Mouse (Mus musculus): ENCODE results near the gene Cmss1. TPM values are rescaled to one million over a fixed set of nuclear protein-coding genes. Genes with fewer than 3 reads are reported as not detected.

Gene Cmss1
- polyA plus RNA-seq, 1 experiment from 2014 or later = 52.5 TPM

DNA sequence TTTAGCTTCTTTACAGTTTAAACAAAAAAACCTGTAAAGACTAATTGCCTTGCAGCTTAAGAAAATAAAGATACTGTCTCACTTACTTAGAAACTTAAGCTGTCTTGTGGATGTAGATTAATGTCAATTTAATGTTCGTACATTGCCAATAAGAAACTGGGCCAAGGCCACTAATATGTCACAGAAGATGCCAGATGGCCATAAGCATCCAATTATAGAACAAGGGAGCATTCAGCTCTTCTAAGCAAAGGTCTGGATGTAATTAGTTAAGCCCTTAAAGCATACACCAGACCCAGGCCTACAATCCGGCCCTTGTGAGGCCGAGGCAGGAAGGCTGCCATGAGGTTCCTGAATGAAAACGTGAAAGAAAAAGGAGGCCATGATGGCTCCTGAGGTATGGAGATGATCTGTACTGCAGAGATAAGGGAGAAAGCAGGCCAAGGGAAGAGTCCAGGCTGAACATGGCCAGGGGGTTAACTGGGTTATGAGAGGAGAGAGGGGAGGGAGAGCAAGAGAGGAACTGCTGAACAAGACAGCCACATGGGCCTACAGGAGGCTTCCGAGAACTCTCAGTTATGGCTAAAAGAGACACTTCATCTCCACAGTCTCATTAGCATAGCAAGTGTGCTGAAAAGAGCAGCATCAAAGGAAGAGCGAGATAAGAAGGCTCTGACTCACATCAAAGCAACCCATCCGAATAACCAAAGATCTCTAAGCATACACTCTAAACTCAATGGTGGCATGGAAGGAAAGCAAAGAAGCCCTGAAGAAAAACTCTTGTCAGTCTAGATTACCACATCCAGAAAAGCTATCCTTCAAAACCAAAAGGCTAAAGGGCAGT, 287.2 kb downstream of the Cmss1 start:
- H3K4me2 ChIP-seq (ENCODE audit: low read depth, low read length, severe bottlenecking) = no peak overlapping the region
- H3K9me3 ChIP-seq (ENCODE audit: control insufficient read depth, low read length) = no peaks in the 10 kb centered on the region
- no peak overlapping the region for H3K9ac ChIP-seq (ENCODE audit: low read length)
- no peaks in the 10 kb centered on the region for H3K4me1 ChIP-seq (replicated peaks; ENCODE audit: control insufficient read depth, insufficient read depth, low read length)
- H3K27me3 ChIP-seq (ENCODE audit: control insufficient read depth, insufficient read depth, low read length) = no peaks in the 10 kb centered on the region
- DNase-seq (ENCODE audit: low spot score) (no peak), ATAC-seq (replicated peaks; ENCODE audit: low FRiP score) (no peak)
- no peak overlapping the region for H3K27ac ChIP-seq (ENCODE audit: low read depth, low read length)
- WGBS = 73% methylated on average over 7 of the region's 7 CpGs
- H3K36me3 ChIP-seq (ENCODE audit: control insufficient read depth, insufficient read depth, low read length) = no peaks in the 10 kb centered on the region
- no peak overlapping the region for H3K4me3 ChIP-seq (ENCODE audit: low read depth, low read length)

DNA sequence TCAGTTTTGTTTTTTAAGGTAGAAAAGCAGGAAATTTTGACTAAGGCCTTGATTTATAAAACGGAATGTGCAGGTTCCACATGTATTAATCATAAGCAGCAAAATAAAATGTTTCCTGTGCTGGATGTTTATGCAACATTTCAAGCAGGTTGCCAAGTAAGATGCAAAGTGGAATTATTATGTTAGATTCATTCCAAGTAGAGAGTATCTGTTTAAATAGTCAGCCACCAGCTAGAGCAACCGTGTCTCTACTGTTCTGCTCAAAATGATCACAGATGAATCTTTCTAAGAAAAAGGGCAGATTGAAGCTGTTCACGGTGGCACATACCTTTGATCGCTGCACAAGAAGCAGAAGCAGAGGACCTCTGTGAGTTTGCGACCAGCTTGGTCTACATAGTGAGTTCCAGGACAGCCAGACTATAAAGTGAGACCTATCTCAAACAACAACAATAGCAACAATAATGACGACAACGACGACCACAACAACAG, 288.0 kb downstream of the Cmss1 start:
- Histone ChIP-seq H3K4me1 (replicated peaks; ENCODE audit: control insufficient read depth, insufficient read depth, low read length) (no peaks in the 10 kb centered on the region), H3K4me2 (ENCODE audit: low read depth, low read length, severe bottlenecking) (no peak overlapping the region), H3K27me3 (ENCODE audit: control insufficient read depth, insufficient read depth, low read length) (no peaks in the 10 kb centered on the region), H3K9me3 (ENCODE audit: control insufficient read depth, low read length) (no peaks in the 10 kb centered on the region), H3K36me3 (ENCODE audit: control insufficient read depth, insufficient read depth, low read length) (no peaks in the 10 kb centered on the region), H3K27ac (ENCODE audit: low read depth, low read length) (no peak overlapping the region), H3K9ac (ENCODE audit: low read length) (no peak overlapping the region), H3K4me3 (ENCODE audit: low read depth, low read length) (no peak overlapping the region)
- ATAC-seq (replicated peaks; ENCODE audit: low FRiP score) (no peak), DNase-seq (ENCODE audit: low spot score) (no peak)
- WGBS = 90% methylated on average over 8 of the region's 8 CpGs

DNA sequence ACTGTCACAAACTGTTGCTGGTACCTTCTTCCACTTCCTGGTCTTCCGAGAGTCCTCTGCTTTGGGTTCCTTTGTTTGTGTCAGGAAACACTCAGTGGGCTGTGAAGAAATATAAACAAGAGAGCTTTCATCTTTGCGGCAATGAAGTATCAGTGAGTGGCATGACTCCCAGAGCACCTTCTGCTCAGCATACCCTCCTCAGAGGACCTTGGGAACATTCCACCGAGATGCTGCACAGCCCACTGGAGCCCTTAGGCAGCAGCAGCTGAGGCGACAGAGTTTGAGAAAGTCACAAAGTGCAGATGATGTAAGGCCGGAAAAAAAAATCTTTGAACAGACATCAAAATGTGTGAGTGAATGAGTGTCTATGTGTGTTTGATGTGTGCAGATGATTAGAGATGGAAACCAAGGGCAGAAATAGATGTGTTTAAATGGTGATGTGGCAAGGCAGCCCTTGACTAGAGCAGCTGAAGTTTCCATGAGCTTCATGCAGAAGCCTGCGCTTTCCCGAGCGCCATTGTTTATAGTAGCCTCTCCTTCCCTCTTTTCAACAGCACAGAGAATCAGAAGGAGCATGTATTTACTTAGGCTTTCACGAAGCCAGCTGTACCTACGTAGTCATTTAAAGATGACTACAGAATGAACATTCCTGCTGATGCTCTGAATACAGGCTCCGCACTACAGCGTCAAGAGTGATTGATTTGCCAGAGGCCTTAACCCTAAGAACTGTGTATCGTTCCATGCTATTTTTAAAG, 288.6 kb downstream of the Cmss1 start:
- H3K4me1 ChIP-seq (replicated peaks; ENCODE audit: control insufficient read depth, insufficient read depth, low read length) = no peaks in the 10 kb centered on the region
- H3K27me3 ChIP-seq (ENCODE audit: control insufficient read depth, insufficient read depth, low read length) = no peaks in the 10 kb centered on the region
- no peaks in the 10 kb centered on the region for H3K36me3 ChIP-seq (ENCODE audit: control insufficient read depth, insufficient read depth, low read length)
- WGBS = 77% methylated on average over 13 of the region's 13 CpGs
- ATAC-seq (replicated peaks; ENCODE audit: low FRiP score) (no peak), DNase-seq (ENCODE audit: low spot score) (no peak)
- H3K27ac ChIP-seq (ENCODE audit: low read depth, low read length) = no peak overlapping the region
- no peak overlapping the region for H3K4me3 ChIP-seq (ENCODE audit: low read depth, low read length)
- H3K9me3 ChIP-seq (ENCODE audit: control insufficient read depth, low read length) = no peaks in the 10 kb centered on the region
- no peak overlapping the region for H3K9ac ChIP-seq (ENCODE audit: low read length)
- H3K4me2 ChIP-seq (ENCODE audit: low read depth, low read length, severe bottlenecking) = no peak overlapping the region

DNA sequence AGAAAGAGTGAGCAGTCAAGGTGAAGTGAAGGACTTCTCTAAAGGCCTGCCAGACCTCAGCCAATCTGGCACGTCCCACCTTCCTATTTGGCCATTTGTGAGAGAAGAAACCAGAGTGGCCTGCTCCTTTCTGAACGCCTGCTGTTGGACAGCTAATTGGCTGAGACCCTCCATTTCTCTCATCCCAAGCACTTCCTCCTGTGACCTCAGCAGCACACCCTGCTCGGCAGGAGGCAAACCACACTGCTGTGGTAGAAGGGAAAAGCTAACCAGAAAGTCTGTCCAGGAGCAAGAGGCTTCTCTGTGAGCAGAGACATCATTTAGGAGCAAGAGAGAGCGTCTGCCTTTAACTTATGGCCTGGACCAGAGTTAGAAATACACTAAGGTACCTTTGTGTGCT, 289.5 kb downstream of the Cmss1 start:
- H3K9me3 ChIP-seq (ENCODE audit: control insufficient read depth, low read length) = no peaks in the 10 kb centered on the region
- no peak overlapping the region for H3K4me2 ChIP-seq (ENCODE audit: low read depth, low read length, severe bottlenecking)
- H3K27me3 ChIP-seq (ENCODE audit: control insufficient read depth, insufficient read depth, low read length) = no peaks in the 10 kb centered on the region
- WGBS = 81% methylated on average over 4 of the region's 4 CpGs
- no peaks in the 10 kb centered on the region for H3K4me1 ChIP-seq (replicated peaks; ENCODE audit: control insufficient read depth, insufficient read depth, low read length)
- no peak overlapping the region for H3K4me3 ChIP-seq (ENCODE audit: low read depth, low read length)
- ATAC-seq (replicated peaks; ENCODE audit: low FRiP score) = no peak
- H3K9ac ChIP-seq (ENCODE audit: low read length) = no peak overlapping the region
- DNase-seq (ENCODE audit: low spot score) = no peak
- H3K27ac ChIP-seq (ENCODE audit: low read depth, low read length) = no peak overlapping the region
- H3K36me3 ChIP-seq (ENCODE audit: control insufficient read depth, insufficient read depth, low read length) = no peaks in the 10 kb centered on the region

DNA sequence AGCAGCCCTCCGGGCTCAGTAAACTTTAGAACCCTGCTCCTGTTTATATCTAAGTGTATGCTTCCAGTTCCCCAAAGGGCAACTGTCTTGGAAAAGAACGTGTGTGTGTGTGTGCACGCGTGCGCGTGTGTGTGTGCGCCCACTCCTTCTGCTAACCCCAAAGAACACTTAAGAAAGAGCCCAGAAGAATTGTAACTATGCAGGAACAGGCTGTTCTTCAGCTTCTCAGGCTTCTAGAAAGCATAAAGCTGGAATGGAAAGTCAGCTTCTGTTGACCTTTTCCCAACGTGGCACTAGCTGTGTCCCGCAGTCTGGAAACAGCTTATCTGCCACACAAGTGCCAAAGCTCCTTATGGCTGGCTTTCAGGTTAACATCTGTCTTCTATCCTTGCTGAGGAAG, 291.6 kb downstream of the Cmss1 start:
- Histone ChIP-seq H3K27me3 (ENCODE audit: control insufficient read depth, insufficient read depth, low read length) (no peaks in the 10 kb centered on the region), H3K9me3 (ENCODE audit: control insufficient read depth, low read length) (no peaks in the 10 kb centered on the region), H3K4me2 (ENCODE audit: low read depth, low read length, severe bottlenecking) (no peak overlapping the region), H3K36me3 (ENCODE audit: control insufficient read depth, insufficient read depth, low read length) (no peaks in the 10 kb centered on the region), H3K9ac (ENCODE audit: low read length) (no peak overlapping the region), H3K27ac (ENCODE audit: low read depth, low read length) (no peak overlapping the region), H3K4me1 (replicated peaks; ENCODE audit: control insufficient read depth, insufficient read depth, low read length) (no peaks in the 10 kb centered on the region), H3K4me3 (ENCODE audit: low read depth, low read length) (no peak overlapping the region)
- ATAC-seq (replicated peaks; ENCODE audit: low FRiP score) (no peak), DNase-seq (ENCODE audit: low spot score) (no peak)
- WGBS = 89% methylated on average over 9 of the region's 9 CpGs

DNA sequence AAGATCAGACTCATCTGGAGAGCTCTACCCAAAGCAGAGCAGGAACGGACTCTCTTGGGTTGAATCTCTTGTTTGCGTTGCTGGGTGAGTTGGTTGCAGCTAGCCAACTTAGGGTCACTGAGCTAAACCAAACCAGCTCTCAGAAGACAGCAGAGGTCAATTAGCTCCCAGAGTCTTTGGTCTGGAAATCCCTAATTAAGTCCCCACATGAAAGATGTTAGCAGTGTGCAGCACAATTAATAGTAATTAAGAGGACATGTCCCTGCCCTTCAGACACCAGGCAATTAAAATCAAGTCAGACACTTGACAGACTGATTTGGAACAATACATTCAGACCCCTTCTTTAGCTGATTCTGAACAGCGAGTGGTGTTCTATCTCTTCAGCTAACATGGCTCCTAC, 292.4 kb downstream of the Cmss1 start:
- H3K4me3 ChIP-seq (ENCODE audit: low read depth, low read length) = no peak overlapping the region
- no peak overlapping the region for H3K9ac ChIP-seq (ENCODE audit: low read length)
- no peaks in the 10 kb centered on the region for H3K9me3 ChIP-seq (ENCODE audit: control insufficient read depth, low read length)

DNA sequence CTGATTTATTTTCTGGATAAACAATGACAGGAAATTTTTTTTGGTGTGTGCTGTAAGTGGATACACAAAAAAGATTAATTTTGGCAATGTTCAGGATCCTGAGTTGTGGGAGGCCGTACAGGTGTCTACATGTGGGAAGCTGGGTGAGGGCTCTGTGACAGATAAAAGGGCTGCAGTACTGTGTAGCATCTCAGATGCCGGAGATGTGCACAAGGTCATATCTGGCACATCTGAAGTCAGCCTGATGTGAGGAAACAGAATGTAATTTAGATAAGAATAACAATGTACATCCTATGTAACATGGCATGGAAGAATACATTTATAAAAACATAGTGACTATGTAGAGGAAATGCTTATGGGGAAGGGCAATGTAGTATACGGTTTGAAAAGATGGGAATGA, 293.2 kb downstream of the Cmss1 start:
- no peaks in the 10 kb centered on the region for H3K4me1 ChIP-seq (replicated peaks; ENCODE audit: control insufficient read depth, insufficient read depth, low read length)
- WGBS = 90% methylated on average over 3 of the region's 3 CpGs
- ATAC-seq (replicated peaks; ENCODE audit: low FRiP score) (no peak), DNase-seq (ENCODE audit: low spot score) (no peak)
- no peaks in the 10 kb centered on the region for H3K36me3 ChIP-seq (ENCODE audit: control insufficient read depth, insufficient read depth, low read length)
- no peaks in the 10 kb centered on the region for H3K9me3 ChIP-seq (ENCODE audit: control insufficient read depth, low read length)
- no peak overlapping the region for H3K9ac ChIP-seq (ENCODE audit: low read length)
- H3K4me2 ChIP-seq (ENCODE audit: low read depth, low read length, severe bottlenecking) = no peak overlapping the region
- no peak overlapping the region for H3K27ac ChIP-seq (ENCODE audit: low read depth, low read length)
- H3K4me3 ChIP-seq (ENCODE audit: low read depth, low read length) = no peak overlapping the region
- no peaks in the 10 kb centered on the region for H3K27me3 ChIP-seq (ENCODE audit: control insufficient read depth, insufficient read depth, low read length)

More for the DNA sequence above, 292.4 kb downstream of the Cmss1 start:
- Histone ChIP-seq H3K4me1 (replicated peaks; ENCODE audit: control insufficient read depth, insufficient read depth, low read length) (no peaks in the 10 kb centered on the region), H3K4me2 (ENCODE audit: low read depth, low read length, severe bottlenecking) (no peak overlapping the region), H3K27me3 (ENCODE audit: control insufficient read depth, insufficient read depth, low read length) (no peaks in the 10 kb centered on the region), H3K36me3 (ENCODE audit: control insufficient read depth, insufficient read depth, low read length) (no peaks in the 10 kb centered on the region), H3K27ac (ENCODE audit: low read depth, low read length) (no peak overlapping the region)
- DNase-seq (ENCODE audit: low spot score) (no peak), ATAC-seq (replicated peaks; ENCODE audit: low FRiP score) (peak; percentile 53; the same call in 1 of the 2 replicates)
- 47% methylated on average over 3 of the region's 3 CpGs for WGBS

DNA sequence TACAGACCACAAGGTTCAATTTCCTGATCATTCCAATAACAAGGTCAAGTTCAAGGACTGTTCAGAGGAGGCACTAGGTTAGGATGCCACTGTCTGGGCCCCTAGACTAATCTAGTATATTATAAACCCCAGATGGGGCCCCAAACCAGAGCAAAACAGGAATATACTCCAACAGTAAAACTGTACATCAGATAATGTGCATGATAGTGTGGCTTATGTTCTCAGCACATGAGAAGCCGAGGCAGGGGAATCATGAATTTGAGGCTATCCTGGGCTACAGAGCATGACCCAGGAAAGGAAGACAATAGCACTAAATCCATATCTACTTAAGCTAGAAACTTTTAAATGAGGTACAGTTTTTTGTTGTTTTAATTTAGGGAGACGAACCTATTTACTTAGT, 294.5 kb downstream of the Cmss1 start:
- 94% methylated on average over 2 of the region's 2 CpGs for whole genome bisulfite sequencing
- Histone ChIP-seq H3K4me3 (ENCODE audit: low read depth, low read length) (no peak overlapping the region), H3K36me3 (ENCODE audit: control insufficient read depth, insufficient read depth, low read length) (no peaks in the 10 kb centered on the region), H3K27ac (ENCODE audit: low read depth, low read length) (no peak overlapping the region), H3K27me3 (ENCODE audit: control insufficient read depth, insufficient read depth, low read length) (no peaks in the 10 kb centered on the region), H3K9me3 (ENCODE audit: control insufficient read depth, low read length) (no peaks in the 10 kb centered on the region), H3K4me2 (ENCODE audit: low read depth, low read length, severe bottlenecking) (no peak overlapping the region), H3K9ac (ENCODE audit: low read length) (no peak overlapping the region), H3K4me1 (replicated peaks; ENCODE audit: control insufficient read depth, insufficient read depth, low read length) (no peaks in the 10 kb centered on the region)
- DNase-seq (ENCODE audit: low spot score) (no peak), ATAC-seq (replicated peaks; ENCODE audit: low FRiP score) (no peak)

Data from forebrain, embryonic 11.5 days (tissue).